Mouse (Mus musculus) G1E (cell line): ENCODE measurements around the gene Agr2.

Experiments
- CTCF ChIP-seq: IDR thresholded peaks from 2 replicates; pipeline ENCODE4 v1.5.1; 2012; ENCODE audit warnings: low read depth, low read length, inconsistent platforms, mixed read lengths
- GATA1 ChIP-seq: IDR thresholded peaks from 2 replicates; pipeline ENCODE4 v1.6.1; 2012; ENCODE audit warnings: borderline replicate concordance, low read length, inconsistent platforms, mixed read lengths
- POLR2AphosphoS5 ChIP-seq: IDR thresholded peaks from 2 replicates; pipeline ENCODE4 v1.6.1; 2012; ENCODE audit warnings: low read depth, low read length, inconsistent platforms; ENCODE audit not compliant: insufficient replicate concordance

DNA sequence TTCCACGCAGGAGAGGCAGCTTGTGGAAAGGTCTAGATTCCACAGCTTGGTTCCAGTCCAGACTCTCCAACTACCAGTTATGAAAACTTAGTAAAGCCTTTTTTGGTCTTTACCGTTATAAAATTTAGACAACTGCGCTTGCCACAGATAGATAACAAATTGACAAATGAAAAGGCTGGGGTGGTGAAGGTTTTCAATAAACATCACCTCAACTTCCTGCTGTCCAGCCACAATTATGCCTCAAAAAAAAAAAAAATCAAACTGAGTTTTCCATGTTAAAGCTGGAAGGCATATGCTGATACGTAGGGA, 48.5 kb downstream of the Agr2 start:
- TF ChIP-seq CTCF (no peak), GATA1 (no peak), POLR2AphosphoS5 (no peak)
